Mouse (Mus musculus) thymus, adult 2 months (tissue): ENCODE measurements around the gene D430042O09Rik.

ENCODE experiments used
- CTCF ChIP-seq: fragments of 200-500 bp; IDR thresholded peaks from 2 replicates; pipeline ENCODE4 v1.5.1; 2012; ENCODE audit warnings: mild to moderate bottlenecking, control low read depth, low read length, moderate library complexity, borderline replicate concordance; ENCODE audit not compliant: control insufficient read depth, poor library complexity, insufficient read depth; ENCODE audit errors: extremely low read depth
- POLR2A ChIP-seq: fragments of 200-500 bp; IDR thresholded peaks from 2 replicates; pipeline ENCODE4 v1.6.1; 2012; ENCODE audit warnings: mild to moderate bottlenecking, low read length, control low read depth, moderate library complexity; ENCODE audit not compliant: control insufficient read depth, poor library complexity, insufficient read depth; ENCODE audit errors: extremely low read depth

GRCm38 (mm10) chr7:125790039-125790438 lies 82.4 kb downstream of the D430042O09Rik start:
- TF ChIP-seq CTCF (no peak), POLR2A (no peak)
